Mouse (Mus musculus) kidney, adult 8-10 months (tissue): Measurements from ENCODE around the gene Vps35l.

Source experiments
- DNase-seq, 2 experiments: peaks; one replicate each; pipeline ENCODE4 v3.0.0; 2022

Vps35l gene

DNA sequence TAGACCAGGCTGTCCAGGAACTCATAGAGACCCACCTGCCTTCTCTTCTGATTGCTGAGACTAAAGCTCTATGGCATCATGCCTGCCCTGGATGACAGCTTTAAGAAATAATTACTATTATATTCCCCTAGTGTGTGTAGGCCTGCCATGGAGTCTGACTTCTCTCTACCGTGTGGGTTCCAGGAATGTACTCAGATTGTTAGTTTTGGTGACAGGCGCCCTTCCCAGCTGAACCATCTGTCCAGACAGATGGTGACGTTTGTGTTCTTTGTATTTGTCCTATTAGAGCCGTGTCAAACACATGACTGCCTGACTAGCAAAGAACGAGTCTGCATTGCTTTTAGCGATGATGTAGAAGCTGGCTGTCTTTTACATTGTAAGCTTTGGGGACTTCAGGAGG is 38.5 kb downstream of the Vps35l start:
- DNase-seq = no peak

DNA sequence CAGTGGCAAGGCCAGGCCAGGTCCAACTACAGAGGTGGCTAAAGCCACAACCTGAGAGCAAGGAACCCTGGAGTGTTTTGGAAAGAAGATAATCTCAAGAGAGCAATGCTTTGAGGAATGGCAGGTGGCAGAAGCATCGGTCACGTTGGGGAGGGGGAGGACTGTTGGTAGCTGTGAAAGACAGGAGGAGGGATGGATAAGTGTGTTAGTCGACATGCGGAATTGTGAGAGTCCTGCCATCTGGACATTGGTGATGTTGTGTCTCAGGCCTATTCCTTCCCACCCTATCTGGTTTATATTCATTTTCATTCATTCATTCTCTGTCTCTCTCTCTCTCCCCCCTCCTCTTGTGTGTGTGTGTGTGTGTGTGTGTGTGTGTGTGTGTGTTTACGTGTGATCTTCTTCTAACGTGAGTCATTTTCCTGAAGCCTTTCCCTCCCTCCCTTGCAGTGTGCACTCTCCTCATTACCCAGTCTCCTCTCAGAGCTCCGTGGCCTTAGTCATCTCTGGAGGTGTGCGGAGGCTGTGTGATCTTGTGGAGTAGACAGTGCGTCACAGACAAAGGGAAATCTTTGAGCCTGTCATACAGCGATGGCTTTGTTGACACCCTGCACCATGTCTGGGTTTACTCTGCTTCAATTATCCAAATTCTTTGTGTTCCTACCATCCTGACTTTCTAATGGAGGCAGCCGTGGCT is 43.4 kb downstream of the Vps35l start:
- DNase-seq = no peak

DNA sequence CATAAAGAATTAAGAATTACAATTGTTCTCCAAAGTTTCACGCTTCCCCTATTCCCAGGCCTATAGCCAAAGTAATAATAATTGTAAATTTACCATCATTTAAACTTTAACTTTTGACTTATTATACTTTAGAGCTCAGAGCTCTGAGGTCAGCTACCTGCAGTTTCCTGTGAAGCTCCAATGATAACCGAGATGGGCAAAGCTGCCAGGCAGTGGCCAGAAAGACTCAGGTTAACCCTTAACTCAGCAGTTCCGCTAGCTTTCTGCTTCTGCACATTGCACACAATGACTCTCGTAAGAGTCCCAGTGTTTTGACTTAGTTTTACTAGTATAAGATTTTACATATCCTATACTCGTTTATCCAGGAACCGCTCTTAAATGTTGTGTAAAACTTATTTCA is 46.1 kb downstream of the Vps35l start:
- DNase-seq = peak; percentile 53 to 67

DNA sequence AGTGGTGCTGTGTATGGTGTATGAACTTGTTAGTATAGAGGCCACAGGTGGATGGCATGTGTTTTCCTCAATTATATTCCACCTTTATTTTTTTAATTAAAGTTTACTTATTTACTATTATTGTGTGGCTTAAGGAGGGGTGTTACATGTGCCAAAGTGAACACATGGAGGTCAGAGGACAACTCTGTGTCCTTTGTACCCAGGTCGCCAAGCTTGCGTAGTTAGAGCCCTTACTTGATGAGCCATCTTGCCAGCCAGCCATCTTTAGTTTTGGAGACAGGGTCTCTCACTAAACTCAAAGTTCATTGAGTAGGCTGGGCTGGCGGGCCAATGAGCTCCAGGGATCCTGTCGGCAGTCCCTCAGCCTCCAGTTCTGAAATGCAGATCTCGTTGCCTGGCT is 47.3 kb downstream of the Vps35l start:
- peak; percentile 20 to 25 for DNase-seq

DNA sequence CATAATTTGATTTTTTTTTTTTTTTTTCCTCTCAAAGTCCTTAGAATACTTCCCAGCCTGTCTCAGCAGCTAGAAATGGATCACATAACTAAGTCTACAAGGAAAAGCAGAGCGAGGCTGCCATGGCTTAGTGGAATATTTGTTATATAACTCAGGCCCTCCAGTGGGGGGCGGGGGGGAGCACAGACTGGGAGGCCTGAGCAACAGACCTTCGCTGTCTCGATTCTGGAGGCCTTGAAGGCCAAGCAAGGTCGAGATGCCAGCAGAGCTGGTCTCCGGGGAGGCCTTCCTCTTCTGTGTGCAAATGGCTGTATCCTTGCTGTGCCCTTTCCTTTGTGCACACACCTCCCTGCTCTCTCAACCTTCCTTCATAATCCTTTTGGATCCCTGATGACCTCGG is 48.5 kb downstream of the Vps35l start:
- DNase-seq = no peak

DNA sequence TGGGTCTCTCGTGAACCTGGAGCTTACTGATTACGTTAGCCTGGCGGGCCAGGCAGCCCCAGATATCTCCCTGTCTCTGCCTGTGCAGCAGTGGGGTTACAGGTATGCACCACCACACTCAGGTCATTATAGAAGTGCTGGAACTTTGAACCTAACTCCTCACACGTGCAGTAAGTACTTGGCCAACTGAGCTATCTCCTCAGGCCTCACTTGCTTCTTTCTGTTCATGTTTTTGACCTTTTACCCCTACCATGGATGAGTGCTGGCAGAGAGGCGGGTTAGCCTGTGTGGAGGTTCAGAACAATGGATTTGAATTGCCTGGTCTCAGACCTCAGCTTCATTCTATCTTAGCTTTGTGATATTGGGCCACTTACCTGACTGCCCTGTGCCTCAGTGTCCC is 50.3 kb downstream of the Vps35l start:
- DNase-seq = peak; percentile 42 to 44

DNA sequence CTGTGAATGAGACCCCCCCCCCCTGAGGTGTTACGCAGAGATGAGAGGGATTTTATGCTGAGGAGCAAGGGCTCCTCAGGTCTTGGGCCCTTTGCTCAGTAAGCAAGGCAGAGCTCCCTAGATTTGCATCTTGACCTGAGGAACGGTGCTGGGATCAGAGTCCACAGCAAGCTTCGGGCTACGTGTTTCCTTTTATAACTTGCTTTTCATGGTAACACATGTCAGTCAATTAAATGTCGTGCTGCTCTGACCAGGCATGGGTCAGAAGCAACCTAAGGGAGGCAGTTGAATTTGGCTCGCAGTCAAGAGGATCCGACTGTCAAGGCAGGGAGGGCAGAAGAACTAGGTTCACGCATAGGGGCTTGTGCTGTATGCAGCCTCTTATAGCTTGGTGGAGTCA is 53.9 kb downstream of the Vps35l start:
- DNase-seq = peak; percentile 44 to 54

DNA sequence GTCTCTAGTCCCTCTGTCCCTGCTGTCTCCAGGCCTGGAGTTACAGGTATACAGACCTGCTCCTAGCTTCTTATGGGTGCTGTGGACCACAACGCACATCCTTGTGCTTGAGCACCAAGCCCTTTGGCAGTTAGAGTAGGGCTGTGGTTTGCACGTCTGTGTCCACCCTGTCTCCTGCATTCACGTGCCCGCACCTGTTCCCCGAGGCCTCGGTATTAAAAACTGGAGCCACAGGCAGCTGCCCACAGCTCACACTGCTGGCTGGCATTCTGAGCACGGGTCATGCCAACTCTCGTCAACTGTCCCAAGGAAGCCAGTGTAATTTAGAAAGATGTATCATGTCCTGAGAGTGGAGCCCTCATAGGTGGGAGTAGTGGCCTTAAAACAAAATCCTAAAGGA is 55.8 kb downstream of the Vps35l start:
- no peak for DNase-seq

DNA sequence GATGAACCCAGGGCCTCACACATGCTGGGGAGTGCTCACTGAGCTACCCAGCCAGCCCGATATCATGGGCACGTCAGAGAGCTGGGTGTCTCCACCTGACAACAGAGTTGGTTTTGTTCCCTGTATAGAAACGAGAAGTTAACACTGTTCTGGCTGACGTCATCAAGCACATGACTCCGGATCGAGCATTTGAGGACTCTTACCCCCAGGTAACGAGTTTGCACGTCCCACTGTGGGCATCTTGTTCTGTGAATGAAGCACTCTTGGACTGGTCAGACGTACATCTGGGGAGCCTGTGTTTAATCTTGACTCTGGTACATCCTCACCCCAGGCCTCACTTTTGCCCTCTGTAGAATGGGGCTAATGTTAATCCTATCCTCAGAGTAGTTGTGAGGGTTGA is 56.8 kb downstream of the Vps35l start:
- DNase-seq = no peak

DNA sequence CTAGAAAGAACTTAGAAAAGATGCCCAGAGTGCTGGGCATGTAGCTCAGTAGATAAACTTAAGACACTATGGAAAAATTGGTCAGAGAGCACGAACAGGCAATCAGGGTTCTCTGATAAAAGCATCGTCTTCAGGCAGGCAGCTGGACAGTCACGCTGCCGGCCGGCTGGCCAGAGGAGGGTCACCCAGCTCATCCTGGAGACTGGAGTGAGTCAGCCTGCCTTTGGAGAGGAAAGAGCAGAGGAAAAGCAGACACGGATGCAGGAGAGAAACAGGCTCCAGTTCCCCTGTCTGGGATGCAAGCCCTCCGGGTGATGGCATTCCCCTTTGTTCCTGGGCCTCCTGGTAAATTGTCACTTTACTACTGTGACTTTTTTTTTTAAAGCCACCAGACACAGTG is 57.6 kb downstream of the Vps35l start:
- no peak for DNase-seq

DNA sequence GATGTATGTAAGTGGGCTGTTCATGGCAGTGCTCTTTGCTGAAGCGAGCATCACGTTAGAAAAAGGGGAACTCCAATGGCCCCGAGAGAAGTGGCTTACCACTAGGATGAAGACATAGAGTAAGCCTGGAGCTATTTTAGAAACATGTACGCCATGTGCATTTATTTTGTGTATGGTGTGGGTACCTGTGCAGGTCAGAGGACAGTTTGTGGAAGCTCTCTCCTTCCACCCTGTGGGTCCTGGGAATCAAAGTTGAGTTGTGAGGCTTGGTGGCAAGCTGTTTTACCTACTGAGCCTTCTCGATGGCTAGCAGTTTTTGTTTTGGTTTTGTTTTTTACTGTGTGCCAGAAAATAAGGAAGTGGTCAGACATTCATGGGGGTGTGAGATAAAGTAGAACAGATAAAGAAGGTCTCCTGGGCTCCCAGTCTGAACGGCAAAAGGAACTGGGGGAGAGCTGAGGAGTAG is 58.1 kb downstream of the Vps35l start:
- DNase-seq = no peak

DNA sequence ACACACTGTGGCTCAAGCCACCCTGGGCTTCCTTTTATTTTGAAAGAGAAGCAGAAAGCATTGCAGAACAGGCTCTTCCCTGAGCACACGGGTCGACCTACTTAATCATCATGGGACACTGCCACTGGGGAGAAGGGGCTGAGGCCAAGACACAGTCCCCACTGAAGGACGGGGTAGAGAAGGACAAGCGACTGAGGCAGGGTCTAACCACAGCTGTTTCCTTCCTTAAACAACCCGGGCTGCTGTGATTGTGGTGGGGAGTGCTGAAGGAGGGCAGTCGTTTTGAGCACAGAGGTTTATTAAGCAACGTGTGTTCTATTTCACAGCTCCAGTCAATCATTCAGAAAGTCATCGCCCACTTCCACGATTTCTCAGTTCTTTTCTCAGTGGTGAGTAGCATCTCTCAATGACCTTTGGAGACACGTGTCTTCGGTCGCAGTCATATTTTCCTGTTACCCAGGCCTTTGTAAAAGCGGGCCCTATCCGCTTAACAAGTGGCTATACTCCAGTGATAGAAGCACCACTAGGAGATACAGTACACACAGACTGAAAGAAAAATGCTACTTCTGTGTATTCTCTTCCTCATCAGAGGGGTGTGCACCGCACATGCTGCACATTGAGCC is 60.2 kb downstream of the Vps35l start:
- no peak for DNase-seq

DNA sequence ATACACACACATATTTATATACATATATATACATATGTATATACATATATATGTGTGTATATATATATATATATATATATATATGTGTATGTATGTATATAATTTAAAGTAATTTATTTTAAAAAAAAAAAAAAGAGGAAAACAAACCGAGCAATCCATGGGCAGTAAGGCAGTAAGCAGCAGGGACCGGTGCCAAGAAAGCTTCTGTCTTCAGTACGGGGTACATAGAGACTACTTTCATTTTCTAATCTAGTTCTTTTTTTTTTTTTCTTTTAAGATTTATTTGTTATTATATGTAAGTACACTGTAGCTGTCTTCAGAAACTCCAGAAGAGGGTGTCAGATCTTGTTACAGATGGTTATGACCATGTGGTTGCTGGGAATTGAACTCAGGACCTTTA is 61.8 kb downstream of the Vps35l start:
- DNase-seq = peak in 1 of 2 experiments; percentile 21

DNA sequence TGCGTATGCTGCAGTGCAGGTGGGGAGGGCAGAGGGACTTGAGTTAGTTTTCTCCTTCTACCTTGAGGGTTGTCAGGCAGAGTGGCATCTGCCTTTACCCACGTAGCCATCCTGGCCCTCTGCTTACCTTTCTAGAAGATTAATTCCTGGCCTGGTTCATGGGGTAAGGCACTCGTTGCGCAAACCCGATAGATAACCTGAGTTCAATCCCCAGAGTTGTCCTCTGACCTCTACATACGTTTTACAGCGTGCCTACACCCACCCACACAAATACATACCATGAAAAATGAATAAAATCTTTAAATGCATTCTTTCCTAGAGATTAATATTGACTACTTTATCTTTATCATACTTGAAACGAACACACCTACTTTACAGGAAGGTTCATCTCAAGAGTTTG is 63.4 kb downstream of the Vps35l start:
- DNase-seq = no peak

DNA sequence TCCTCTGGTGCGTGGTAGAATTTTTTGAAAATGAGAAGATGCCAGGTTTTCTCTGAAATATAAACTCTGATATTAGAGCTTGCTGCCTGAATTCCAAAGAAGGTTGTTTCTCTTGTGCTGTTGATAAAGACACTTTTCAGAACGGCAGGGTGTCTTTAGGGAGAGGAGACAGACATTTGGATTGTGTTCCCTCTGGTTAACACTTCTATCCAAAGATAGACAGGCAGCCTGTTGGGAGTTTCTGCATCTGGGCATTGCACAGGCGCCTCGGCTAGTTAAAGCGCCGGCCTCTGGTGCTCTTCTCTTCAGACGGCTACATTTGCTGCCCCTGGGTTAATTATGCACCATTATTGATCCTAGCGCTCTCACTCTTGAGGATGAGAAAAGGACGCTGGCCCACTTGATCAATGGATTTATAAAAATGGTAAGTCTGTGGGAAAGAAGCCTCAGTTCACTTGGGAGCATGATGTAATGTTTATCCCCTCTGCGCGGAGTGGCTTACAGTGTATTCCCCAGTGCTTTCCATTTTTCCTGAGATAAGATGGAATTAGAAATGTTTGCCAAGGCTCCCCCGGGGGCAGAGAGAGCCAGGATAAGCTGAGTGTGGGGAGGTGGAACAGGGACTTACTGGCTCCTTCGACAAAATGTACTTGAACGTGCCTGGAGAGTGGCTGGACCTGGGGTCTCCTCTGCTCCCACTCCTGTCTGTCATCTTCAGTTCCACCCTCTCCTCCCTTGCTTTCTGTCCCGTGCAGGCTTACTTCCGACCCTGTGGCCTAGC is 66.8 kb downstream of the Vps35l start:
- no peak for DNase-seq

DNA sequence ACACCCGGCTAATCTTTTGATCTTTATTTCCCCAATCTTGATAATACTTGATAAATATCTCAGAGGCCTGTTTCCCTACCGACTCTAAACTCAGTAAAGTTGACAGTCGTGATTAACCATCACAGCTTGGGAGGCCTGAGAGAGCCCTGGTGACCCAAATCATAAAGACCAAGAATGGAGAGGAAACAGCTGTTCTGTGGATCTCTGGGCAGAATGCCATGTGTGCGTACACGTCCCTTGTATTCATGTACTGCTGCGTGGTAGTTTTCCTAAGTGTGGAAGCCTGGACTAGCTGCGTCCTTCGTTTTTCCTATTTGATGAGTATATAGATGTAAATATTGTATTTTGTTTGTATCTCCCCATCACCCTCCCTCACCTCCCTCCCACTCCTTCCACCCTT is 67.9 kb downstream of the Vps35l start:
- peak in 1 of 2 experiments; percentile 20 for DNase-seq

DNA sequence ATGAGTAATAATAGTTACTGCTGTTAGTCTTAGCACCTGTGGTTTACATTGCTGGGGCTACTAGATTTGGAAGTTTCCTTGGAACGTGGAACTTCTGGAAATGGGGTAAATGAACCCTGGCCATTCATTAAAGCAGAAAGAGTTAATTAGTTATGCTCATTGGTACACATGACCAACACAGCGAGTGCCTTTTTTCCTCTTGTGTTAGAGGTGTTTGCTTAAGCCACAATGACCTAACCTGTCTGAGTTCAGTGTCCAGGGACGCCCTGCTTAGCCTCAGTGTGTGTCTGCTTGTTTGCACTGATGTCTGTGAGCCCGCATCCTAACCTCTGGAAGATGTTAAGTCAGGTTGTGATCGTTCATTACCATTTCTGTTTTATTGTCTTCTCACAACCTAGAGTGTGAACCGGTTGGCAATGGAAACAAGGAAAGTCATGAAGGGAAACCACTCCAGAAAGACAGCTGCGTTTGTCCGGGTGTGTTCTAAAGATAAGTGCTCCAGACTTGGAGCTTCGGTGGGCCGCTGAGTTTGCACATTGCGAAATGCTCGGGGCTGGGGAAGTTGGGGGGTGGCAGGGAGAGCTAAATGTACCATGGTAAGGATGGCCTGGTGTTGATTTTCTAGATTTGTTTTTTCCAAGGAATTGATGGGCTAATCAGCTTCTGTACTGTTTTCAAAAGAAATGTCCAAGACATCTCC is 71.5 kb downstream of the Vps35l start:
- DNase-seq = peak; percentile 29 to 32

DNA sequence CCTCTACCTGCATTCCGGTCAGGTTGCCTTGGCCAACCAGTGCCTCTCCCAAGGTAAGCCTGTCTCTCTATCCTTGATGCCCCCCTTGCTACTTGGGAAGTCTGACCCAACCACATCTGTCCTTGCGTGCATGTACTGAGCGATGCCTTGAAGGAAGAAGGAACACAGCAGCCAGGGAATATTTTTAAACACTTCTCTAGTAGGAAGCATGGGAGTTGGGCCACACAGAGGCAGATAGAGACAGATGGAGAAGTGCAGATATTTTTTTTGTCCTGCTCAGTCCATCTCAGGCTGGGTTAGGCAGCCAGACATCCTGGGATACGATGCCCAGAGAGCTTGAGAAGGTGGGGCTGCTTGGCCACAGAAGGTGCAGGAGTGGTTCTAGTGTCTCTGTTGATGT is 73.6 kb downstream of the Vps35l start:
- DNase-seq = no peak

DNA sequence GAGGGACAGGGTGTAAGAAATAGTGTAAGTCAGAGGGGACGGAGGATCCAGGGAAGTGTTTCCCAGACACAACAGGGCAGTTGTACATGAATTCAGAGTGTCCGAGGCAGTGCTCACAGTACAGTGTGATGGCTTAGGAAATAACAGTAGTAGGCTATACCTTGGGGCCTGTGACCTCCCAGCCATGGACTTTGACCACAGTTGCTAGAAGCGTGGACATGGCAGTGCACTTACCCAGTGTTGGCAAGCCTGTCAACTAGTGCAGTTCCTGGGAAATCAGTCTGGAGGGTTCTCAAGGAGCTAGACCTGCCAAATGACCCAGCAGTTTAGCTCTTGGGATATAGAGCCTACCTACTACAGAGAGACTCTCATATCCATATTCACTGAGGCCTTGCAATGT is 76.2 kb downstream of the Vps35l start:
- DNase-seq = peak; percentile 31 to 42

DNA sequence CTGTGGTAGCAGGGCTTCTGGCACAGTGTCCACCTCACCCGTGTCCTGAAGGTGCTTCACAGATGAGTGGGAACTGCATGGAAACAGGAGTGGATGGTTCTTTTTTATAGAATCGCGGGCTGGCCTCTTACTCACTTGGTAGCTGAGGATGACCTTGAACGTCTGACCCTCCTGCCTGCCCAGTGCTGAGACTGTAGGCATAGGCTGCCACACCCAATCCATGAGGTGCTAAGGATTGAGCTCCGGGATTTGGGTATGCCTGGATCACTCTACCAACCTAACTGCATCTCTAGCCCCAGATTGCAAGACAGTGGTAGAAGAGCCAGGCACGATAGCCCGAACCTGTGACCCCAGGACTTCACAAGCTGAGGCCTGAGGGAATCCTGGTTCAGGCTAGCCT is 77.7 kb downstream of the Vps35l start:
- no peak for DNase-seq

DNA sequence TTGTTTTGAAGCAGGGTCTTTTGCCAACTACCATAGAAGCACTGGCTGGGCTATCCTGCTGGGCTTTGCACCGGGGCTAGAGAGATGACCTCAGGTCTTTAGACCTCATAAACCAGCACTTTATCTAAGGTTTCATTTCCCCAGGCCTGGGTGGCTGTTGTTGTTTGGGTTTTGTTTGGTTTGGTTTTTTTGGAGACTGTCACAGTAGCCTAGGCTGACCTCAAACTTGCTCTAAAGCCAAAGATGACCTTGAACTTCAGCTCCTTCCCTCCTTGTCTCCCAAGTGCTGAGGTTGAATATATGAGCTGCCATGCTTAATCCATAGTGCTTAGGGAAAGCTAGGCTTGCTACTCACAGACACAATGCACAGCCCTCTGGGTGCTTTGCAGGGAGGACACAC is 79.6 kb downstream of the Vps35l start:
- DNase-seq = no peak

DNA sequence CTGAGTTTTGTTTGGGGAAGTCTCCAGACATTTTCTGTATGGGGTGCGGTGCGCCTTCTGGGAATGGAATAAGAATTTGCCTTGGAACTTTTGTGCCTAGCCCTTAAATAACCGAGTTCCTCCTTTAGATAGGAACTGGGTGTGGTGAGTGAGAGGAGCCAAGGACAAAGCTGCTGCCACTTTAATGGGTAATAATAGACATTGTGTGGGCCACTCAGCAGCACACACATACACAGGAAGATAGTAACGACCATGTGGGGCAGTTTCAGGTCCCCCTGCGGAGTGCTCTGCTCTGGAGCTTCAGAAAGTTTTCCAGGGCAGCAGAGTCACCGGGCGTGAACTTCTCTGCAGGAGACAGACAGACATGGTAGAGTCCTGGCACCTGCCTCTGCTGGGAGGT is 81.3 kb downstream of the Vps35l start:
- DNase-seq = no peak

DNA sequence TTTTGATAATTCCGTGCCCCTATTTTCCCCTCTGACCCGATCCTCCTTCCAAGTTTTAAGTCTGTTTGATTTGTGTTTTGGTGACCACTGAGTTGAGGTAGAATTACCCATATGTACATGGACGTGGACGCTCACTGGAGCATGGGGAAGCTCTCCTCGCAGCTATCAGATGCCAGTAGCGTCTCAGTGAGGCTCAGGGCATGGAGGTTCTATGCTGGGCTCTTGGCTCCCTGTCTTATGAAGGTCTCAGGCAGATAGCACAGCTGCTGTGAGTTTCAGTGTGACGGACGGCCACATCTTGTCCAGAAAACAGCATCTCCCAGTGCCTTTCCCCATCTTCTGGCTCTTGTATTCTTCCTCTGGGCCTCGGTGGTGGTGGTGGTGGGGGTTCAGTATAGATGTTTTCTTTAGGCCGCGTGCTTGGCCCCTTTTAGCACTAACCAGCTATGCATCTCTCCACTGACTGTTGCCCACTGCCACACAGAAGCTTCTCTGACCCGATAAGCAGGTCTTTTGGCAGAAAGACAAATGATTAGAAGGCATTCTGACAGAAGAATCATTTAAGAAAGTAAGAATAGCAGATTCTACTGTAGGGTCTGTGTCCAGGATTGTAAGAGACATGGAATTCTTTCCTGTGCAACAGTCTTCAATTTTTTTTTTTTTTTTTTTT is 82.0 kb downstream of the Vps35l start:
- DNase-seq = no peak
